Mouse (Mus musculus) lung, adult 18-20 months (tissue): Measurements from ENCODE around the gene Snx17.

Experiments
- DNase-seq, 2 experiments: peaks; one replicate each; pipeline ENCODE4 v3.0.0; 2022; ENCODE audit warnings: mixed read lengths in 2 of 2

The Snx17 gene

DNA sequence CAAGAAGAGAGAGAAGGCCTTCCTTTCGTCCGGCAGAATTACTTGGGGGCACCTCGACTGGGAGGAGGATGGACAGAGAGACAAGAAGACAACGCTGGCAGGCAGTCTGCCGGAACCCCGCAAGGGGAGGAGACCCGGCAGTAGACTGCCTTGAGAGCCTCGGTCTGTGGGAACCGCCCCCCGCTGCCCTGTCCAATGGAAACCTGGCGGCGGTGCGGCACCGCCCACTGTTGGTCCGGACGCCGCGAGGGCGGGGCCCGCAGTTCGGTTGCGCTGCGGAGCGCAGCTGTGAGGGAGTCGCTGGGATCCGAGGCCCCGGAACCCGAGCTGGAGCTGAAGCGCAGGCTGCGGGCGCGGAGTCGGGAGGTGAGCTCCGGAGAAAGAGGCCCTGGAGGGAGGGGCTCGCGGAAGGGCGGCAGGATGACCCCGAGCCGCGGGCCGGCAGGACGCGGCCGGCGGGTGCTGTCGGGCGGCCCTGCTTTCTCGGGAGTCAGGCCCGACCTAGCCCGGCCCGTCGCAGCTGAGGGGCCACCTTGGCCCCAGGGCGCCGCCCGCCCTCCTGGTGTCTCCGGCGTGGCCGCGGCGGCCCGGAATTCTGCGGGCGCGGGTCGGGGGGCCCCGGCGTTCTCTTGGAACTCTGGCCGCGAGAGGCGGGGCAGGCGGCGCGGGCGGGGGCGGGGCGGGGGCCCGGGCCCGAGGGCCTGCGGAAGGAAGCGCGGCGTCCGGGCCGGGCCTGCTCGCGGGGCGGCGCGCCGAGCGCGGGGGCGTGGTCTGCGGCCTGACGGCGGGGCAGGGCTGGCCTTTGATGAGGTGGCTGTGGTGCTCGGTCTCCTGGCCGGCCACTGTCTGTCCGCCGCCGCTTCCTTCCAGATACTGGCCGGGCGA, 47.9 kb downstream of the Snx17 start, which contains the start of the genes Nrbp1 and Gm9970:
TSS of gene Nrbp1 (plus strand) at position 228 of the 885 bp plus-strand sequence.
TSS of gene Gm9970 (minus strand) at position 596 of the 885 bp plus-strand sequence.
- peak; percentile 96 to 97 for DNase-seq

DNA sequence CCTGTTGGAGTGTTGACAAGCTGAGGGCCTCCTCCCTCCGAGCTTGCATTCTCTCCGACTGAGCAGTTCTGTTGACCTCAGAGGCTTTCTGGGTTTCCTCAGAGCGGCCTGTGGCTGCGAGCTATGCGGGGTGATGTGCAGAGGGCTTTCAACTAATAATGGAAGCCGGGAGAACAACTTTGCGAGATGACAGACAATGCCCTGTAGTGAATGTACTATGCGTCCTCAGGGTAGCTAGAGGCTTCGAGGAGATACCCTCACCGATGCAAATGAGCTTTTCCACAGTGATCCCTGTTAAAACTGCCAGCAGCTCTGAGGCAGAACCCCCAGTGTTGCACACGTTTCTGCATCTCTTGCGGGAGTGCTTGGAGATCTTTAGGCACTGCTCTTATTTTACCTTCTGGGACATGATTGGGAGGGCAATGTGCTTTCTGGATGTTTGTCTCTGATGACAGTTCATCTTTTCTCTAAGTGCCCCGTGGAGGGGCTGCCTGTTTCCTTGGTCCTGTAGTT, 48.6 kb downstream of the Snx17 start:
- DNase-seq = no peak

DNA sequence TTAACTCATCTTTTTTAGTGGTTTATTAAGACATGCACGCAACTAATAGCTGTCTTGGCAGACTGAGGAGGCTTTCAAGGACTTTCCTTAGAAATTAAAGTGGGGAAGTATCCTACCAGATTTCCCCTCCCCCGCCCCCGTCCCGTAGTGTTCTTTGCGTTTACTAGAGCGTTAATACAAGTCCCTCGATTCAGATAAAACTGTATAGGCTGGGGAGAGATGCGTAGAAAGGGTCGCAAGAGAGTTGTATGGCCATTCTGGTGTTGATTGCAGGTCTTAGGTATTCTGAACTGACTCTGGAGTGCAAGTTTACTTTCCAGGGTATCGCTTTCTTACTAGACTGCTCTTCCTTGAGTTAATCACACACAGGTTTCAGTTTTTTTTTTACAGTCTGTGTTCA, 49.2 kb downstream of the Snx17 start:
- no peak for DNase-seq
